Mouse (Mus musculus): ENCODE measurements around the gene Rtn4rl1. TPM values are rescaled to one million over a fixed set of nuclear protein-coding genes. Genes with fewer than 3 reads are reported as not detected.

Gene Rtn4rl1
- polyA plus RNA-seq, 1 experiment from 2014 or later: 17.8 TPM

GRCm38 (mm10) chr11:75227632-75228031, 34.0 kb downstream of the Rtn4rl1 start:
- Histone ChIP-seq H3K4me1 (ENCODE audit: control insufficient read depth, insufficient read depth, low read length) (peaks cover 4% of the 10 kb centered on the region; the same call in 1 of the 2 replicates), H3K9me3 (replicated peaks; ENCODE audit: control insufficient read depth, low read length, poor library complexity, severe bottlenecking) (no peaks in the 10 kb centered on the region), H3K27ac (ENCODE audit: low read length) (no peak overlapping the region), H3K4me2 (ENCODE audit: low read length) (no peak overlapping the region), H3K36me3 (ENCODE audit: control insufficient read depth, insufficient read depth, low read length) (no peaks in the 10 kb centered on the region), H3K9ac (ENCODE audit: low read depth, low read length) (no peak overlapping the region), H3K27me3 (ENCODE audit: control insufficient read depth, insufficient read depth, low read depth, low read length) (no peaks in the 10 kb centered on the region), H3K4me3 (ENCODE audit: low read depth, low read length) (no peak overlapping the region)
- WGBS: 77% methylated on average over 3 of the region's 3 CpGs
- ATAC-seq: no peak

DNA sequence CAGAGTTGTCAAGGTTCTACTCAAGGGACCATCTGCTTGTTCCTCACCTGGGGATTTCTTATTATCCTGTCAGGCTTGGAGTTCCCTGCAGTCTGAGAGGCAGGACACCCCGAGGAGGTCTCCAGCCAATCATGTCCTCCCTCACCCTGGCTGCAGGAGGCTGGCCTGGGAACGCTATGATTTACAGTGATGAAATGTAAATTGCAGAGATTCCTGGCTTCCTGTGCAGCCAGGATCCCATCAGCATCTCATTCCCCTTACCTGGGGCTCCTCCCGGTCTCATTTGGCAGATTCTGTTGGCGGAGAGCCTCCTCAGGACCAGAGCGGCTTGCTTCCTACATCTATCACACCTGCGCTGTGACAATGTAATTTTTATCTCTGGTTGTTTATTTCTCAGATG, 35.7 kb downstream of the Rtn4rl1 start:
- H3K4me1 ChIP-seq (ENCODE audit: control insufficient read depth, insufficient read depth, low read length): peaks cover 6% of the 10 kb centered on the region; the same call in 1 of the 2 replicates
- no peak overlapping the region for H3K9ac ChIP-seq (ENCODE audit: low read depth, low read length)
- H3K9me3 ChIP-seq (replicated peaks; ENCODE audit: control insufficient read depth, low read length, poor library complexity, severe bottlenecking): no peaks in the 10 kb centered on the region
- no peak overlapping the region for H3K4me3 ChIP-seq (ENCODE audit: low read depth, low read length)
- H3K27ac ChIP-seq (ENCODE audit: low read length): no peak overlapping the region
- H3K36me3 ChIP-seq (ENCODE audit: control insufficient read depth, insufficient read depth, low read length): no peaks in the 10 kb centered on the region
- no peak overlapping the region for H3K4me2 ChIP-seq (ENCODE audit: low read length)
- 81% methylated on average over 6 of the region's 6 CpGs for WGBS
- no peak for ATAC-seq
- no peaks in the 10 kb centered on the region for H3K27me3 ChIP-seq (ENCODE audit: control insufficient read depth, insufficient read depth, low read depth, low read length)

DNA sequence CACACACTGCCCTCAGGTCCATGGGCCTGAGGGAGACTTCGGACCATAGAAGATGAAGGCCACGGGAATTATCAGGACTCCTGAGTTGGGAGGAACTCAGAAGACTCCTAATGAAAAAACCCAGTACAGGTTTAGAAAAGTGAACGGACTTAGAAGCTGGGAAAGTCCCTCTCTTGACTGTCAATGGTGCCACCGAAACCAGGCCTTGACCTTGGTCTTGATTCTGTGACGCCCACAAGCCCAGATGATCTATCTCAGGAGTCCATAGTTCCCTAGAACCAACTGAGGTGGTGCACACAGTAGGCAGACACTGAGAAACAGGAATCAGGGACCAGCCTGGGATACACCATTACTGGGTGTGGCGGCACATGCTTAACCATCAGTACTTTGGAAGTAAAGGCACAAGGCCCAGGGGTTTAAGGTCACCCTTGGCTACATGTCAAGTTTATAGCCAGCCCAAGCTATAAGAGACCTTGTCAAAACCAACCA, 36.7 kb downstream of the Rtn4rl1 start:
- H3K9me3 ChIP-seq (replicated peaks; ENCODE audit: control insufficient read depth, low read length, poor library complexity, severe bottlenecking): no peaks in the 10 kb centered on the region
- H3K4me1 ChIP-seq (ENCODE audit: control insufficient read depth, insufficient read depth, low read length): peaks cover 16% of the 10 kb centered on the region
- no peak overlapping the region for H3K27ac ChIP-seq (ENCODE audit: low read length)
- no peak overlapping the region for H3K4me2 ChIP-seq (ENCODE audit: low read length)
- H3K4me3 ChIP-seq (ENCODE audit: low read depth, low read length): no peak overlapping the region
- 94% methylated on average over 6 of the region's 6 CpGs for WGBS
- no peaks in the 10 kb centered on the region for H3K36me3 ChIP-seq (ENCODE audit: control insufficient read depth, insufficient read depth, low read length)
- no peak for ATAC-seq
- no peaks in the 10 kb centered on the region for H3K27me3 ChIP-seq (ENCODE audit: control insufficient read depth, insufficient read depth, low read depth, low read length)
- no peak overlapping the region for H3K9ac ChIP-seq (ENCODE audit: low read depth, low read length)

GRCm38 (mm10) chr11:75231756-75232155, 38.2 kb downstream of the Rtn4rl1 start:
- H3K9me3 ChIP-seq (replicated peaks; ENCODE audit: control insufficient read depth, low read length, poor library complexity, severe bottlenecking): no peaks in the 10 kb centered on the region
- peaks cover 25% of the 10 kb centered on the region for H3K4me1 ChIP-seq (ENCODE audit: control insufficient read depth, insufficient read depth, low read length)
- H3K4me3 ChIP-seq (ENCODE audit: low read depth, low read length): no peak overlapping the region
- no peak overlapping the region for H3K27ac ChIP-seq (ENCODE audit: low read length)
- no peaks in the 10 kb centered on the region for H3K36me3 ChIP-seq (ENCODE audit: control insufficient read depth, insufficient read depth, low read length)
- WGBS: 19% methylated on average over 7 of the region's 7 CpGs
- H3K27me3 ChIP-seq (ENCODE audit: control insufficient read depth, insufficient read depth, low read depth, low read length): no peaks in the 10 kb centered on the region
- H3K9ac ChIP-seq (ENCODE audit: low read depth, low read length): no peak overlapping the region
- ATAC-seq: no peak
- no peak overlapping the region for H3K4me2 ChIP-seq (ENCODE audit: low read length)

GRCm38 (mm10) chr11:75232434-75232833, 38.9 kb downstream of the Rtn4rl1 start:
- ATAC-seq: no peak
- Histone ChIP-seq H3K27me3 (ENCODE audit: control insufficient read depth, insufficient read depth, low read depth, low read length) (no peaks in the 10 kb centered on the region), H3K9ac (ENCODE audit: low read depth, low read length) (no peak overlapping the region), H3K36me3 (ENCODE audit: control insufficient read depth, insufficient read depth, low read length) (no peaks in the 10 kb centered on the region), H3K27ac (ENCODE audit: low read length) (no peak overlapping the region), H3K4me1 (ENCODE audit: control insufficient read depth, insufficient read depth, low read length) (peaks cover 32% of the 10 kb centered on the region), H3K4me3 (ENCODE audit: low read depth, low read length) (no peak overlapping the region), H3K9me3 (replicated peaks; ENCODE audit: control insufficient read depth, low read length, poor library complexity, severe bottlenecking) (no peaks in the 10 kb centered on the region), H3K4me2 (ENCODE audit: low read length) (no peak overlapping the region)
- 84% methylated on average over 4 of the region's 4 CpGs for WGBS

- peak overlapping the region; percentile 48 for H3K9ac ChIP-seq (ENCODE audit: low read depth, low read length)
- peaks cover 33% of the 10 kb centered on the region for H3K4me1 ChIP-seq (ENCODE audit: control insufficient read depth, insufficient read depth, low read length)
- ATAC-seq: peak; percentile 69
- peak overlapping the region; percentile 50 for H3K4me2 ChIP-seq (ENCODE audit: low read length)
- no peaks in the 10 kb centered on the region for H3K36me3 ChIP-seq (ENCODE audit: control insufficient read depth, insufficient read depth, low read length)
- H3K27ac ChIP-seq (ENCODE audit: low read length): peak overlapping the region; percentile 62
- WGBS: 15% methylated on average over 16 of the region's 16 CpGs
- H3K4me3 ChIP-seq (ENCODE audit: low read depth, low read length): peak overlapping the region; percentile 29
- no peaks in the 10 kb centered on the region for H3K27me3 ChIP-seq (ENCODE audit: control insufficient read depth, insufficient read depth, low read depth, low read length)
- no peaks in the 10 kb centered on the region for H3K9me3 ChIP-seq (replicated peaks; ENCODE audit: control insufficient read depth, low read length, poor library complexity, severe bottlenecking)
Observed at GRCm38 (mm10) chr11:75234745-75235144, 41.2 kb downstream of the Rtn4rl1 start.

DNA sequence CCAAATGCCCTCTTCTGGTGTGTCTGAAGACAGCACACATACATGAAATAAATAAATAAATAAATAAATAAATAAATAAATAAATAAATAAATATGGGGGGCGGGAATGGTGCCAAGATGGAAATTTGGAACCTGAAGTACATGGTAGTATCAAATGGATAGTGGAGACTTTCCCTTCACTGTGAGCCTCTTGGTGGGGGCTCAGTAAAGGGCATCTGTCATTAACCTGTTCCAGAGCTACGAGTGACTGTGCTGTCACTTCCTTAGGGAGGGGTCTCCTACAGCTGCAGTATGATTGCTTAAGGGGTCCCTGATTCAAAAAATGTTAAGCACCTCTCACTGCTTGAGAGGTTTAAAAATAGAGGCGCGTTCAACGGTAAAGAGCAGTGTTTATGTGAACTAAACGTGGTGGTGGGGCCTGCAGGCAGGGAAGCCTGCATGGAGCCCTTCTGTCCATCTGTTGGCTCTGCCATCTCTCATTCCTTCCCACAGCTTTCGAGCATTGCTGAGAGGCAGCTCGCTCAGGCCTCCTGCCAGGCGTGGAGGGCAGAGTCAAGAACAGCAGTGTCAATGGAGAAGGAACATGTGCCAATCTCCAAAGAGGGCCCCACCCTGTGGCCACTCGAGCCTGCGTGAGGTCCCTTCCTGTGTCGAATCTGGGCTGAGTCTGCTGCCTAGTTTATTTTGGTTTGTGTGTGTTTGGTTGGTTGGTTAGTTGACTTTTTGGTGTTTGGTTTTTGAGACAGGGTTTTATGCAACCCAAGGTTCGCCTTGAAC, 46.8 kb downstream of the Rtn4rl1 start:
- H3K27me3 ChIP-seq (ENCODE audit: control insufficient read depth, insufficient read depth, low read depth, low read length): no peaks in the 10 kb centered on the region
- peaks cover 33% of the 10 kb centered on the region for H3K4me1 ChIP-seq (ENCODE audit: control insufficient read depth, insufficient read depth, low read length)
- no peaks in the 10 kb centered on the region for H3K9me3 ChIP-seq (replicated peaks; ENCODE audit: control insufficient read depth, low read length, poor library complexity, severe bottlenecking)
- WGBS: 69% methylated on average over 13 of the region's 13 CpGs
- no peak overlapping the region for H3K4me3 ChIP-seq (ENCODE audit: low read depth, low read length)
- no peak overlapping the region for H3K9ac ChIP-seq (ENCODE audit: low read depth, low read length)
- no peak overlapping the region for H3K4me2 ChIP-seq (ENCODE audit: low read length)
- H3K27ac ChIP-seq (ENCODE audit: low read length): no peak overlapping the region
- no peaks in the 10 kb centered on the region for H3K36me3 ChIP-seq (ENCODE audit: control insufficient read depth, insufficient read depth, low read length)
- ATAC-seq: no peak

DNA sequence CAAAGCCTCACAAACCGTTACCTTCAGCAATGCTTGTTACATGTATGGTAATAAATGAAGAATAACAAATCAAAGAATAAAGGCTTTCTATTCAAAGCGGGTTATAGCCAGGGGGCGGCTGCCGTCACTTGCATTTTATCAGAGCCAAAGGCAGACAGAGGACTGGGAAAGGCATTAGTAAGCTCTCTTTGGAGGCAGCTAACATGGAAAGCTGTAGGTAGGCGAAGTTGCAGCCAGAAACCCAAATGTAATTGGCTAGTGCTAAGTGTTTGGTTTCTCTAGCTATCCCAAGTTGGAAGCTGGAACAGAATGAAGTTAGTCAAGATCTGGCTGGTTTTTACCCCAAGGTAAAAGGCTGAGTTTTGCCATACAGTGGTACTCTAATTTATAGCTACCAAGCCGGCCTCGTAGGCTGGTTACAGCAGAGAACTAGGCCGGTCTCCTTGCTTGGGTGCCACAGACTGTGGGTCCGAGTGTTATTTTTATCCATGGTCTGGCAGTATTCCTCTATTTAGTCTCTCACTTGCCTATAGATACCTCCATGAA, 49.2 kb downstream of the Rtn4rl1 start:
- ATAC-seq: no peak
- Histone ChIP-seq H3K36me3 (ENCODE audit: control insufficient read depth, insufficient read depth, low read length) (no peaks in the 10 kb centered on the region), H3K27me3 (ENCODE audit: control insufficient read depth, insufficient read depth, low read depth, low read length) (no peaks in the 10 kb centered on the region), H3K27ac (ENCODE audit: low read length) (no peak overlapping the region), H3K9ac (ENCODE audit: low read depth, low read length) (no peak overlapping the region), H3K4me1 (ENCODE audit: control insufficient read depth, insufficient read depth, low read length) (peaks cover 26% of the 10 kb centered on the region), H3K4me2 (ENCODE audit: low read length) (no peak overlapping the region), H3K9me3 (replicated peaks; ENCODE audit: control insufficient read depth, low read length, poor library complexity, severe bottlenecking) (no peaks in the 10 kb centered on the region), H3K4me3 (ENCODE audit: low read depth, low read length) (no peak overlapping the region)
- 71% methylated on average over 9 of the region's 9 CpGs for WGBS

All from midbrain, embryonic 16.5 days (tissue).